Mouse (Mus musculus) ovary, postnatal 14 days (tissue): ENCODE data around the gene Slc2a6.

Experiments
- DNase-seq: peaks from one replicate; pipeline ENCODE4 v3.0.0; 2022; ENCODE audit warnings: low spot score

Gene Slc2a6

GRCm38 (mm10) chr2:27027618-27028436, at the start of gene Slc2a6:
Gene Slc2a6 (minus strand): TSS chr2:27027998.
- DNase-seq, result peak; percentile 65

- peak; percentile 40 for DNase-seq
These were observed 47.7 kb upstream of the Slc2a6 start for GRCm38 (mm10) chr2:27075485-27075884.

DNA sequence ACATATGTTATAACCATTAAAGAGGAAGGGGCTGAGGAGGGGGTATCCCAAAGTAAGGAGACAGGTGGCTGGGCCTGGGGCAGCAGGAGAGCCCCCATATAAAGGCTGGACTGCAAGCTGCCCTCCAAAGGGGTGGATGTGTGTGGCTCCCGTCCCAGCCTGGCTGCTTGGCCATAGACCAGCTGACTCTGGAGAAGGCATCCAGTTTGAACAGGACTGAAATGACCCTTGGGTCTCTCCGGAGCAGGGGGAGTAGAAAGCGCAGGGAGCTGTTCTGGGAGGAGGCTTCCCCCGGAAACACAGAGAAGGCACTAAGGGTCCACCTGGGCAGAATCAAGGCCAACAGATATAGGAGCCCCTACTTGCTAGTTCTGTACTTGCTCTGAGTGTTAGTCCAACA, 47.0 kb upstream of the Slc2a6 start:
- no peak for DNase-seq

DNA sequence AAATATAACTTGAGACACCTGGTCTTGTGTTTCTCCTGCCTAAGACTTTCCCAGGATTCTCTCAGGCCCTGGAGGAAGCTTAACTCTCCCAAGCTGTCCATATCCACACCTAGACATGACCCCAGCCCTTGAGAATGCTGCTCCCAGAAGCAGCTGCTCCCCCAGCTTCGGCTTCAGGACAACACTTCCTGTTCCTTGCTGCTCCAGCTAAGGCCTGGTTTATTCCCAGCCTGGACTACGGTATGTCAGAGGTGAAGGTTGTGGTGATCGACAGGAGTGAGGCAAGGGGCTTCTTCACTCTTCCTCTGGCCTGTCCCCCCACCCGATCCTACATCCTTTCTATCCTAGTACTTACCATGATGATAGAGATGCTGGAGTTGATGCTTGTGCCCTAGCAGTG, 45.6 kb upstream of the Slc2a6 start:
- no peak for DNase-seq

DNA sequence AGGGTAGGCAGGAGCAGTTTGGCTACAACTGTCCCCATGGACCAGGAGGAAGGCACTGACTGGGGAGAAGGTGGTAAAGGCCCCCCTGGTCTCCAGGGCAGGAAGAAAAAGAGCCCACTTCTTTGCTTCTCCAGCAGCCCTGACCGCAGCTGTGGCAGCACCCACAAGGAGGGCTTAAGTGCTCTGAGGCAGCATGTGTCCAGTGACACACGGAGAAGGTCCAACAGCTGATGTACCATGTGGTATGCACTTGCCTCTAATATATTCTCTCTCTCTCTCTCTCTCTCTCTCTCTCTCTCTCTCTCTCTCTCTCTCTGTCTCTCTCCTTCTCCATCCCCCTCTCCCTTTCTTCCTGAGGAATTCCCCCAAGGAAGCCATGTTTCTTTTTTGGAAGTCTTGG, 44.2 kb upstream of the Slc2a6 start, which contains the start of gene Mymk:
Gene Mymk, minus strand, starts transcription at position 202 of the 400 bp plus-strand sequence.
- DNase-seq, result no peak

GRCm38 (mm10) chr2:27071137-27071536, 43.3 kb upstream of the Slc2a6 start:
- peak; percentile 57 for DNase-seq

DNA sequence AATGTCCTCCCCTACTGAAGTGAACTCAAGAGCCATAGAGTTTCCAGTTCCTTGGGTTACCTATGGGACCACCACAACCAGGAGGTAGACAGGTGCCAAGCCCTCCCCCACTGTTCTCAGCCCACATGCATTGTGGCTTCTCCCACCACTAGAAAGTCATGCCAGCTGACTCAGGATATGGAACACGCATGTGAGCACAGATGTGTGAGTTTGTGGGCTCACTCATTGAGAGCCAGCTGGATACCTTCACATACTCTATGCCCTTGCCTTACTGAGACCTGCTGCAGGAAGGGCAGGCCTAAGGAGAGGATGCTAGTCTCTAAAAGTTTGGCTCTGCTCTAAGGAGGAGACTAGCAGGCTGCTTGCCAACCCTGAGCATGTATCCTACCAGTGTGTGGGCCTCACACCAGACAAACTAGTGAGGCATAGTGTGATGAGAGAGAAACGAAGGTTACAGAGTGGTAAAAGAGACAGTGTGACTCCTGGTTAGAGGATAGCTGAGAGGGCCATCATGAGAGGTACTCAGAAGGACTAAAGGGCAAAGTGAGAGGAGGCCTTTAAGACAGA, 42.5 kb upstream of the Slc2a6 start:
- no peak for DNase-seq

DNA sequence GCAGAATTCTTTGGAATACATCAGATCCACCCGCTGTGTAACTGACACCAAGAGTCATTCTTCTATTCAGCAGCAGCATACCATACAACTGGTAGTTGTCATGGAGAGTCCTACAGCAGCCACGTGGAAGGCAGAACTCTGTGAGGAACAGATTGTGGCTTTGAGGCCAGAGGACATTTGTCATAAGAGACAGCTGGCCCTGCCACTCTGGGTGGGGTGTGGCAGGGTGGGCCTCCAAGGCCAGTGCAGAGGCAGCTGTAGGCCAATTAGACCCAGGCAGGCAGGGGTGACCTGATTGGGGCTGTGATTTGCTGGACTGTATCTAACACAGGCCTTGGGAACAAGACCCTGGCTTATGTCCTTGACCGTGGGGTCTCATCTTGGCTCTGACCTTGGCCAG, 41.8 kb upstream of the Slc2a6 start:
- no peak for DNase-seq

DNA sequence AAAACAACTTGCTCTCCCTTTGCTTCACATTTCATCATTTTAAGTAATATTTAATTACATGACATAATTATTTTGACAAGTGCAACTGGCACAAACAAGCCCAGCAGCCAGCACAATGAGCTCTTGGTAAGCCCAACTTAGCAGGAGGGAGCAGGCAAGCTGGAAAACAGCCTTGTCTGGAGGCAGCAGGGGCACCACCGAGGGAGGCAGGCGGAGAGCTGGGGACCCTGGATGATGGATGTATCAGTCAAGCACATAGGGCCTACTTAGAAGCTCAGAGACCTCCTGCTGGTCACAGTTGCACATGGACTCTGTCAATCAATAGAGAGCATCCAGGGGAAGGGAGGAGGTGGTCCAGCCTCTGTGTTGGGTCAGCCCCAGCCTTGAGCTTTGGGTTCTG, 40.2 kb upstream of the Slc2a6 start:
- DNase-seq, result no peak

DNA sequence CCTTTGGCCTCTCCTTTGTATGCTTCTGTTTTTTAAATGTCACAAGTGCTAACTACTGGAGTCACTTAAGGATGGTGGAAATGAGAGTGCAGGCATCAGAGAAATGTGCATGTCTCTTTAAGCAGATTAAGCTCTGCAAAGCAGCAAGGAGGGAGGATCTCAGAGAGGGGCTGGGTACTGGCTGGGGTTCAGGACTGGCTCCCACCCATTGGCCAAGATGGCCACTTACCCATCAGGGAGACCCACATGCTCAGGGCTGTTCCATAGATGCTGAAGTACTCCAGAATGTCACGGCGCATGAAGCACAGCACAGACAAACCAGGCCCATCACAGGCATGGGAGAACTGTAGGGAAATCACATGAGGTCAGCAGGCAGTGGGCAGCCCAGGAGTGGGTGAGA, 39.3 kb upstream of the Slc2a6 start:
- no peak for DNase-seq

GRCm38 (mm10) chr2:27059187-27059586, 31.4 kb upstream of the Slc2a6 start:
- DNase-seq, result no peak

DNA sequence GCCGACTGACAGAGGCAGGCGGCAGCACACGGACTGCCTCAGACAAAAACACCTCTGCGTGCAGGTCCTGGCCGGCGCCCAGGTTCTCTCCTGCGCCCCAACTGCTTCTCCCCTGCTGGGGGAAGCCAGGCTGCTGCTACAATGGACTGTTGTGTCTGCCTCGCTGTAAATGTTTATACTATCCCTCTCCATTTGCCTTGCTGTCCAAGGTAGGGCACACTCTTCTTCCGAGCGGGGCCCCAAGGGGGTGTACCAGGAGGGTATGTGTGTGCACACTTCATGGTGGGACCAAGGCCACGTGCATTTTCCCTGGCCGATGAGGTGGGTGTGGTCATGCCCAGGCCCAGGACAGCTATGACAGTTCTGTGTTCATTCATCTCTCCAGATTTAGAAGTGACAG, 31.0 kb upstream of the Slc2a6 start:
- no peak for DNase-seq

- DNase-seq, result no peak
These were observed 30.5 kb upstream of the Slc2a6 start for GRCm38 (mm10) chr2:27058251-27058650.

GRCm38 (mm10) chr2:27049408-27049807, 21.6 kb upstream of the Slc2a6 start:
- DNase-seq, result no peak

- DNase-seq, result no peak
These were observed 18.4 kb upstream of the Slc2a6 start for GRCm38 (mm10) chr2:27045979-27046770.

DNA sequence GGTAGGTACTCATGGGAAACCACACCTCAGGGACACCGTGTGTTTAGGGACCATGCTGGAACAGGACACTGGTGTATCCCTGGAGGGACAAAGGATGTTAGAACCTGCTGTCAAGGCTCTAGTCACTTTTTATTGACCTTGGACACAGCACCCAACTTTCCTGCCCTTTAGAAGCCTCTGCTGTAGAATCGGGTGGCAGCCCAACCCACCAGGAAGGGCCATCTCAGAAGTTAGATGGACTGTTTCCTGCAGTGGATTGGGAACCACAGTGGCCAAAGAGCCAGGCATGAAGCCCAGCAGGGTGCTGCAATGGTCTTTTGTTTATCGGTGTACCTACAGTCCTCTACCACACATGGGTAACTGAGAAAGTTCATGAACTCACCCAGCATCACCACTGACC, 16.8 kb upstream of the Slc2a6 start:
- no peak for DNase-seq

- DNase-seq, result no peak
These were observed 16.4 kb upstream of the Slc2a6 start for GRCm38 (mm10) chr2:27044166-27044565.

DNA sequence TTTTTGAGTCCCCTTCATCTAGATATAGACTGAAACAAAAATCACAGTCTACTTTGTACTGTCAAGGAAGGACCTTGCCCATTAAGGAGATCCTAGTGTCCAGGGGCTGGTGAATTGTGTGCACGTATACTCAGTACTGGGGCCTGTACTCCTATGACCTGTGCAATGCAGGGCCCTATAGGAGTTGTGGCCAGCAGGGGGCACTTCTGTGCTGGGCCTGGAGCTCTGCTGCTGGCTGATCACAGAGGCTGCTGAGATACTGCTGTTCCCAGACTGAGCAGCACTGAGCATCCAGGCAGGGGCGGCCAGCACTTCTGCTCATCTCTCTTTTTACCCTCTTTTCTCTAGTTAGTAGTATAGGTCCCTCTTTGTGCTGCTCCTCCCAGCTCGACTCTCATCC, 15.7 kb upstream of the Slc2a6 start:
- peak; percentile 78 for DNase-seq

- DNase-seq, result no peak
These were observed 14.5 kb upstream of the Slc2a6 start for GRCm38 (mm10) chr2:27042131-27042844.

GRCm38 (mm10) chr2:27039286-27039685, 11.5 kb upstream of the Slc2a6 start:
- no peak for DNase-seq

DNA sequence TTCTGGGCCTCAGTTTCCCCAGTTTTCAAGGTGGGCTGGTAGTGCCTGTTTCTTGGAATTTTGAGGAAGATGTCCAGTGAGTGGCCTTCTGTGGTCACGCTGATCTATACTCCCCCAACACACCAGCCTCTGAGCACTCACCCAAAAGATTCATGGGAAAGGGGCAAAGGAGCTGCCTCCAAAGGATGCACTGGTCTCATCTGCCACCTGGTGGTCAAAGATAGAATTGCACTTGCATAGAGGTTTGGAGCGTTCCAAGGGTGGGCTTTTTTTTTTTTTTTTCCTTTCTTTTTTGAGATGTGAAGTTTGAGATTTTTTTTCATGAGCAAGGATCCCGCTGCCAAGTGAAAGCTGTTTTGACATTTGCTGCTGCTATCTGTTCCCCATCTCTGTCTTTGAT, 10.8 kb upstream of the Slc2a6 start:
- DNase-seq, result peak; percentile 76

DNA sequence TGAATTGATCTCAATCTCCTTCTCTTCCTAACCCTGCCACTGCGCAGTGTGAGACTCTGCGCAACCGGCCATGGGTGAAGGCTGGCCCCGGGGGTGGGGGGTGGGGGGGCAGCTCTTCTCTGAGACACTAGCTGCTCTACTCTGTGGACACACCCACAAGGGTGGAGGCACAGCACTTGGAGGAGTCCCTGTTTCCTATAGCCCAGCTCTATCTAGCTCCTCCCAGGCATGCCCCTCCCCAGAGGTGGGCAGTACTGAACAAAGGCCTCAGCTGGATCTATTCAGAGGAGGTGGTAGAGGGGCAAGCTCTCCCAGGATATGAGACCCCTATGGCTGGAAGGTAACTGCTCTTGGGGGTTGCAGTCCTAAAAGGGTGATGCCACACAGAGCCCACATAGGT, 9.2 kb upstream of the Slc2a6 start:
- DNase-seq, result no peak
